Mouse (Mus musculus) lung, embryonic 15.5 days (tissue): ENCODE results near the gene Tbx3. TPM values are rescaled to one million over a fixed set of nuclear protein-coding genes. Genes with fewer than 3 reads are reported as not detected.

ENCODE experiments used
- ATAC-seq: fragments of 200-750 bp; cut with Nextera tagmentation; 2 replicates; pipeline ENCODE4 v1.8.0; 2017; ENCODE audit warnings: moderate number of reproducible peaks, borderline replicate concordance; ENCODE audit not compliant: low FRiP score, low TSS enrichment; ENCODE audit errors: extremely low read depth
- H3K27ac ChIP-seq: fragments of 300-500 bp; sonication (generic); 2 replicates; pipeline ENCODE4 v1.5.1; 2015; ENCODE audit warnings: moderate library complexity, mild to moderate bottlenecking, inconsistent platforms
- H3K27me3 ChIP-seq: fragments of 300-500 bp; sonication (generic); 2 replicates; pipeline ENCODE4 v1.6.1; 2015; ENCODE audit warnings: inconsistent platforms
- H3K36me3 ChIP-seq: fragments of 300-500 bp; sonication (generic); 2 replicates; pipeline ENCODE4 v1.6.1; 2015; ENCODE audit warnings: inconsistent platforms
- H3K4me1 ChIP-seq: fragments of 300-500 bp; sonication (generic); 2 replicates; pipeline ENCODE4 v1.6.1; 2015; ENCODE audit warnings: inconsistent platforms
- H3K4me2 ChIP-seq: fragments of 300-500 bp; sonication (generic); 2 replicates; pipeline ENCODE4 v1.6.1; 2015; ENCODE audit warnings: inconsistent platforms, mild to moderate bottlenecking, moderate library complexity
- H3K4me3 ChIP-seq: fragments of 300-500 bp; sonication (generic); 2 replicates; pipeline ENCODE4 v1.5.1; 2015; ENCODE audit warnings: mild to moderate bottlenecking, inconsistent platforms
- H3K9ac ChIP-seq: fragments of 300-500 bp; sonication (generic); 2 replicates; pipeline ENCODE4 v1.6.1; 2015; ENCODE audit warnings: inconsistent platforms
- H3K9me3 ChIP-seq: fragments of 300-500 bp; sonication (generic); 2 replicates; pipeline ENCODE4 v1.6.1; 2016; ENCODE audit warnings: inconsistent platforms
- WGBS: fragments of 180-500 bp; shearing (Covaris S2); methylation state at CpG from one replicate; pipeline ENCODE4 v1.1.7; 2015; 5-methylcytosine and 5-hydroxymethylcytosine counted together
- polyA plus RNA-seq: library from polyadenylated mRNA; unstranded; fragments of >200 nt; fragmentation: Nextera tagmentation; extraction: Ambion mirVana; gene quantifications from 2 replicates; pipeline ENCODE4 v1.2.1, GENCODE M21; 2015

The Tbx3 gene
- polyA plus RNA-seq, 1 experiment from 2014 or later: 63.9 TPM

DNA sequence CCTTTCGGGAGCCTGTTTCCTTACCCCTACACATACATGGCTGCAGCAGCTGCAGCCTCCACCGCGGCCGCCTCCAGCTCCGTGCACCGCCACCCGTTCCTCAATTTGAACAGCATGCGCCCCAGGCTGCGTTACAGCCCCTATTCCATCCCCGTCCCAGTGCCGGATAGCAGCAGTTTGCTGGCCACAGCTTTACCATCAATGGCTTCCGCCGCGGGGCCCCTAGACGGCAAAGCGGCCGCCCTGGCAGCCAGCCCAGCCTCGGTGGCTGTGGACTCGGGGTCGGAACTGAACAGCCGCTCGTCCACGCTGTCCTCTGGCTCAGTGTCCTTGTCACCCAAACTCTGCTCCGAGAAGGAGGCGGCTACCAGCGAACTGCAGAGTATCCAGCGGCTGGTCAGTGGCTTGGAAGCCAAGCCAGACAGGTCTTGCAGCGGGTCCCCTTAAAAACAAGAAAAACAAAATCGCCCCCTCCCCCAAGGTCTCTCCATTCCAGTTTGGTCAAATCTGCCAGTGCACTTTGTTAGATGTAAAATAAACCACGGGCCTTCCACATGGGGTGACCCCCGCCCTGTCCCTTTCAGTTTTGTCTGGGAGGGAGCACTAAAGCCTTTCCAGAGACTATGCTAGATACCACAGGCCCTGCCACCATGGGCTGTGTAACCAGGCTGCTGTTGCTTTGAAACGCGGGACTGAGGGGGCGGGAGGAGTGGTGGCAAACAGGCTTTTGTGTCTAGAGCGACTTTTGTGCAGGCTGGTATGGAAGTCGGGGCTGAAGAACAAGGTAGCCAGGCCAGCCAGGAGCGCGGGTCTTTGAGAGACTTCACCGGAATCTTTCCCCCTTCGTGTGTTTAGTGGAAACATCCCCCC is 12.4 kb downstream of the Tbx3 start:
- Histone ChIP-seq H3K9ac (peak overlapping the region; percentile 42), H3K36me3 (peaks cover 6% of the 10 kb centered on the region; the same call in 1 of the 2 replicates), H3K4me3 (peak overlapping the region; percentile 34), H3K27me3 (peaks cover 71% of the 10 kb centered on the region), H3K4me2 (peak overlapping the region; percentile 59), H3K27ac (peak overlapping the region; percentile 81), H3K4me1 (peaks cover 63% of the 10 kb centered on the region), H3K9me3 (no peaks in the 10 kb centered on the region)
- 9% methylated on average over 40 of the region's 40 CpGs for WGBS
- no peak for ATAC-seq

DNA sequence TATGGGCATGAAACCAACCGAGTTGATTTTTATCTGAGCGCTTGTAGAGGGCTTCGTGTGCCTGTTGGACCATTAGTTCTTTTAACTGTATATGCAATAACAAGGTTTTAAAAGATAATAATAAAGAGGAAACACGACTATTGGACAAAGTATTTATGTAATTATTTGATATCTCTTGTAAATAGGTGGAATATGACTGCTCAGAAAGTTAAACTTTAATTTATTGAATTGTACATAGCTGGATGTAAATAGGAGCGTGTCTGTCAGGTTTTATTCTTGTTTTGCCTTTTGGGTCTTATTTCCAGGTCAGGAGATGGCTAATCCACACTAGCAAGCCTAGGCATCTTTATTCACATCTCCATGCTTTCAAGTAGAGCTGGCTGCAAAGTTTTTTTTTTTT is 13.4 kb downstream of the Tbx3 start:
- no peak overlapping the region for H3K4me3 ChIP-seq
- no peak overlapping the region for H3K9ac ChIP-seq
- H3K9me3 ChIP-seq: no peaks in the 10 kb centered on the region
- peak overlapping the region; percentile 81 for H3K27ac ChIP-seq
- H3K4me2 ChIP-seq: peak overlapping the region; percentile 59
- peaks cover 6% of the 10 kb centered on the region; the same call in 1 of the 2 replicates for H3K36me3 ChIP-seq
- peaks cover 59% of the 10 kb centered on the region for H3K4me1 ChIP-seq
- ATAC-seq: no peak
- H3K27me3 ChIP-seq: peaks cover 77% of the 10 kb centered on the region
- 33% methylated on average over 5 of the region's 5 CpGs for WGBS

DNA sequence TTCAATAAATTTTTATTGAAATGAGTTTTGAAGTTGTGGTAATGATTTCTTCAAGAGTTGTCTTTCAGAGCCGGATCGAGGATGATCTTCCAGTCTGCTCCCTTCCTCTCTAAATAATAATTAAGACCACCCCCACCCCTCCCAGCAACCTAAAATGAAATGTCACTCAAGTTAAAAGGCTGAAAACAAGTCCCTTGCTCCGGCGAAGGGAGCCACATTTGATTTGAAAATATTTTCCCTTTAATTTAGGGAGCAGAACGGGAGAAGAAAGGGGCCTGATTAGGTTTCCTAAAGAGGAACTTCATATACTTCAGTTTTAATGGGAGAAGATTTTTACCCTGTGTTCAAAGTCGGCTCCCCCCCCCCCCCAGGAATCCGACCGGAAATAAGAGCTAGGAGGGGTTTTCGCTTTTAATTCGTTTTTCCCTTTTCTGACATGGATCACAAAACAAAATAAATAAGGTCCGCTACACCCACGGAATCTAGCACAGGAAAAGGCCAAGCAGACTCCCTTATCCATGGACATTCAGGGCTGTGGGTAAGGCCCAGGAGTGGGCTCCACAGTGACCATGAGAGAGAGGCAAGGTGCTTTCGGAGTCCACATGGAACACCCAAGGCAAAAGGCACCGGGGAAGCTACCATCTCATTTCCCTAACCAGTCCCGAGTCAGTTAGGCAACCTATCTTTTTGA is 14.4 kb downstream of the Tbx3 start:
- Histone ChIP-seq H3K36me3 (peaks cover 6% of the 10 kb centered on the region; the same call in 1 of the 2 replicates), H3K27ac (peak overlapping the region; percentile 80), H3K9ac (peak overlapping the region; percentile 14; the same call in 1 of the 2 replicates), H3K27me3 (peaks cover 81% of the 10 kb centered on the region), H3K9me3 (no peaks in the 10 kb centered on the region), H3K4me3 (no peak overlapping the region), H3K4me2 (peak overlapping the region; percentile 65), H3K4me1 (peaks cover 57% of the 10 kb centered on the region)
- no peak for ATAC-seq
- WGBS: 7% methylated on average over 15 of the region's 15 CpGs

DNA sequence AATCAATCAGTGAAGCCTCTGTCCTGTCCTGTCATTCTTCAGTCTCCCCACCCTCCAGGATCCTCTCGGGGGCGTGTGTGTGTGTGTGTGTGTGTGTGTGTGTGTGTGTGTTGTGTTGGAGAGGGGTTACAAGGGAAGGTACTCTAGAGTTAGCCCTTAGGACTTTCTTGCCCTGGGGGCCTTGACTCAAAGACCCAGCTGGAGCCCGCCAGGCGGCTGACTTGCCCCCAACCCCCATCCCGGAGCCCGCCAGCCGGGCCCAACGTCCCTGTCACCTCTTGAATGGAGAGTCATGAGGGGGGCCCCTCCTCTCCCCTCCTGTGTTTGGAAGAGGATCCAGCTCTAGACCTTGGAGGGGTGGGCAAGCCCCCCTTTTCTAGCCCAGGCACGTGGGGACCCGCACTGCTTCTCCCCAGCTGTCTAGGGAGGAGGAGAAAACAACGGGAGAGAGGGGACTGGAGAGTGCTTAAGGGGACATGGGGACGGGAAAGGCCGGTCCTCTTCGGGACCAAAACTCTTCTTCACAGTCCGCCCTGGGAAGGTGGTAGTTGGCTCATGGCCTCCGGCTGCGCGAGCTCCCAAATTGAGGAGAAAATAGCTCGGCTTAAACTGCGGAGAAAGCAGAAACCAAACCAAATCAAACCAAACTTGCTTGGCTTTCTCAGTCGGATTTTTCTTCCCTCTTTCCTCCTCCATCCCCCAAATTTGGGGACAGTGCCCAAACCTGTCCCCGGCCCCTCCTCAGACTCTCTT is 15.2 kb downstream of the Tbx3 start:
- H3K9me3 ChIP-seq: no peaks in the 10 kb centered on the region
- peak overlapping the region; percentile 35 for H3K9ac ChIP-seq
- H3K27me3 ChIP-seq: peaks cover 80% of the 10 kb centered on the region
- H3K4me1 ChIP-seq: peaks cover 49% of the 10 kb centered on the region
- peak; percentile 55; the same call in 1 of the 2 replicates for ATAC-seq
- WGBS: under 1% methylated on average over 22 of the region's 22 CpGs
- H3K4me3 ChIP-seq: peak overlapping the region; percentile 37
- H3K36me3 ChIP-seq: peaks cover 6% of the 10 kb centered on the region; the same call in 1 of the 2 replicates
- peak overlapping the region; percentile 65 for H3K4me2 ChIP-seq
- H3K27ac ChIP-seq: peak overlapping the region; percentile 80

DNA sequence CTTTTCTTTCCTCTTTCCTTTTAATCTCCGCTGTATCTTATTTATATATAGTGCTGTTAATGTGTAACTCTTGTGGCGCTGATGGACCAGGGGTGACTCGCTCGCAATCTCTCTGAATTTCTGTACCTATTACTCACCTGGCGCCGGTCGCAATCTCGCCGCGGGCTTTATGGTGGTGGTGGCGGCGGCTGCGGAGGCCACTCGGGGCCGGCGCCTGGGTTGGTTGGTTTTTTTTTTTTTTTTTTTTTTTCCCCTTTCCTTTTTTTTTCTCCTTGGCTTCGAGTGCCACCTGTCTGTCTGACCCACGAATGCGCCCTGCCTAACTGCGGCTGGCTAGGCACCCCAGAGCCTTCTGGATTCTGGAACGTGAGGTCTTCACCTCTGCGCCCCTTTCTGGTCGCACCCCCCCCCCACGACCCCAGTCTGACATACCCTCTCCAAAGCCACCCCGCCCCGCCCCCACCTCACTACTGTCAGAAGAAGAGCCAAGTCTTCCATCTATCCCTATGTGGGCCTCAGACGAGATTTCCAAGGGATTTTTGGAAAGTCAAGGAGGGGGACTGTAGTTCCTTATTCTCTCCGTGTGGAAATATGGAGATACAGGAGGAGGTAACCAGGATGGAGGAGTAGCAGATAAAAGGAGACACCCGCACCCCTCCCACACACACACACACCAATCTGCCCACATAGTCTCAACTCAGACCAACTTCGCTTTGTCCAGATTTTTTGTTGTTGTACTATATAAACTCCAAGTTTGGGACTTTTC is 15.9 kb downstream of the Tbx3 start:
- Histone ChIP-seq H3K4me1 (peaks cover 43% of the 10 kb centered on the region), H3K4me2 (peak overlapping the region; percentile 65), H3K27ac (peak overlapping the region; percentile 80), H3K4me3 (peak overlapping the region; percentile 37), H3K36me3 (peaks cover 6% of the 10 kb centered on the region; the same call in 1 of the 2 replicates), H3K9ac (peak overlapping the region; percentile 35), H3K27me3 (peaks cover 78% of the 10 kb centered on the region), H3K9me3 (no peaks in the 10 kb centered on the region)
- WGBS: 2% methylated on average over 30 of the region's 30 CpGs
- ATAC-seq: peak; percentile 20; the same call in 1 of the 2 replicates

DNA sequence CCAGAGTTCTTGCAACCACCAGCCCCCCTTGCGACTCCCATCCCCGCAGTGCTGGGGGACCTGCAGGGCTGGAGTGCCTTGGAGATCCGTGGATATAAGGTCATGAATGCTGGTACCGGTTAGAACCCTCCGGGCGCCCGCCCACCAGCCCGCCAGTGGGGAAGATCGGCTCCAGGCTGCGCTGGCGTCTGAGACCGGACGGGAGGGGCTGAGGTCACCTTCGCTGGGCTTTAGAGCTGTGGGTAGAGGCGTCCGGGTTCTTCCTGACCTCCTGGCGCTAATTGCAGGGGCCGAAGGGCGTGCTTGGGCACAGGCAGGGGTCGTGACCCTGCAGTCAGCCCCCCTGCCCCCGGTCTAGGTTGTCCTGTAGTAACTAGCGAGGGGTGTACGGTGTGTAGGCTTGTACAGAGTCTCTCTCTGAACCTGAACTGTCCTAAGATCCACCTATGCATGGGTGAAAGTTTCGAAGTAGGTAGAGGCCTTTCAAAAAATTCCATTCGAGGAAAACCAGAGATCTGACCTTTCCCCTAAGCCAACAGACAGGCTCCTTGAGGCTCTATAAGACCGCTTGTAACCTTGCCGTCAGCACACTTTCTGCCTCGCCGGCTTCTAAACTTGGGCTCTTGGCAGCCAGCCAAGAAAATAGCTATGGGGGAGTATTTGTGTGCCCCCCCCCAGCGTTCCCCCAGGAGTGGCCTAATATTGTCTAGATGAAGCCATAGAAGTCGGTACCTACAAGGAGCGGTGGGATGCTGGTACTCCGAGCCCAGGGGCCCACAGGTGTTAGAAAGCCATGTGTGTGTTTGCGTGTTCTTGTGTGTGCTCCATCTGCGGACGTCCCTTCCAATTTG is 16.8 kb downstream of the Tbx3 start:
- peaks cover 39% of the 10 kb centered on the region for H3K4me1 ChIP-seq
- WGBS: 14% methylated on average over 36 of the region's 36 CpGs
- H3K36me3 ChIP-seq: peaks cover 6% of the 10 kb centered on the region; the same call in 1 of the 2 replicates
- ATAC-seq: no peak
- no peak overlapping the region; the same call in 1 of the 2 replicates for H3K9ac ChIP-seq
- H3K4me2 ChIP-seq: peak overlapping the region; percentile 65
- no peaks in the 10 kb centered on the region for H3K9me3 ChIP-seq
- 0 out of 2 replicates have a peak overlapping the region, but pooled peaks have one; percentile 6 for H3K27ac ChIP-seq
- peaks cover 73% of the 10 kb centered on the region for H3K27me3 ChIP-seq
- peak overlapping the region; percentile 5; the same call in 1 of the 2 replicates for H3K4me3 ChIP-seq

DNA sequence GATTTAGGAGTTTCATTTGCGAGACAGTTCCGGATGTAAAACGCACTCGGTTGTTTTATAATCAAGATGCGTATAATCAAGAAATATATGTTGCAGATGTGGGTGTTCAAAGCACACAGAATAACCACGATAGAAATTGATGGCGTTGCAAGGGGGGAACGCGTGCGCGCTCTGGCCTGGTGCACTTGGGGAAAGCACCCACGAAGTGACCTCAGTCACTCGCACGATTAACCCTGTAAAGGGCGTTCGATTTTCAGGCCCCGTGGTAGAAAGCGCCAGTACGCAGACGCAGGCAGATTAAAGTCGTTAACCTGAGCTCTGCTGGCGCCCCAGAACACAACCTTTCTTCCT is 17.4 kb downstream of the Tbx3 start:
- Histone ChIP-seq H3K9me3 (no peaks in the 10 kb centered on the region), H3K4me3 (no peak overlapping the region), H3K4me1 (peaks cover 33% of the 10 kb centered on the region), H3K9ac (no peak overlapping the region), H3K27ac (no peak overlapping the region), H3K4me2 (no peak overlapping the region), H3K27me3 (peaks cover 67% of the 10 kb centered on the region), H3K36me3 (no peaks in the 10 kb centered on the region)
- WGBS: 32% methylated on average over 22 of the region's 22 CpGs
- ATAC-seq: no peak

DNA sequence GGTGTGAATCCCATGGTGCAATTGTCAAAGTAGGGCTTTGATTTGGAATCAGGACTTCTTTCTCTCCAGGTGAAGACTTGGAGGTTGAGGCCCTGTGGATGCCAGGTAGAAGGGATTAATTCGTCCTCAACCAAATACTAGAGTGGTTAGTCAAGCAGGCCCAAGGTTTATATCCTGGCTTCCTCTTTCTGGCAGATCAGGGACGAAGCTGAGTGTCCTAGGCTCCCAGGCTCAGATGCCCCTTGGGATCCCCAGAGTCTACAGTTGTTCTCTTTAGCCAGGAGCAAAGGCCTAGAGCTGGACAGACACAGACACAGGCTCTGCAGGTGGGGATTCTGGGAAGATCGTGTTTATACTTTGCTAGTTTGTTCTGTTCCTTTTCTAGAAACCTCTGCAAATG is 17.8 kb downstream of the Tbx3 start:
- Histone ChIP-seq H3K27me3 (peaks cover 63% of the 10 kb centered on the region), H3K9ac (no peak overlapping the region), H3K4me2 (no peak overlapping the region), H3K9me3 (no peaks in the 10 kb centered on the region), H3K27ac (no peak overlapping the region), H3K4me3 (no peak overlapping the region), H3K36me3 (no peaks in the 10 kb centered on the region), H3K4me1 (peaks cover 28% of the 10 kb centered on the region)
- no peak for ATAC-seq
- 60% methylated on average over 3 of the region's 3 CpGs for WGBS

DNA sequence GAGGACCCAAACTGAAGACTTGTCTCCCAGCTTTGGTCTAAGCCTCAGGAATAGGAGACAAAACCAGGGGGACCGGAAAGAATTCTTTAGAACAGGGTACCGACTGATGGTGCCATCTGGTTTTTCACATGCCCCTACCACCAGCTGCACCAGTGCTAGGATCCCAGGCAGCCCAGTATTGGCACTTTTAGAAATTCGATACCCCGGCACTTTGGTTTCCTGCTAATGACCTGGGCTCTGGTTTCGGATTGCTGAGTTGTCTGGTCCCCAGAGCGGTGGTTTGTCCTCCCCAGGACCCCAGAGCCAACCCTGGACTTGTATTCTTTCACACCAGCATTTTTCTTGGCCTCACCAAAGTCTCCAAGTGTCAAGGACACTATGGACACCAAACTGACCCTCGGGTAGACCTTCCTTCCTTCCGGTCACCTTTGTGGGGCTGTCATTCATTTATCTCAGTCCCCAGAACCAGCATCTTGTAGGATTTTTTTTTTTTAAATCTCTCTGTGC is 18.5 kb downstream of the Tbx3 start:
- Histone ChIP-seq H3K9ac (no peak overlapping the region), H3K4me1 (peaks cover 25% of the 10 kb centered on the region), H3K36me3 (no peaks in the 10 kb centered on the region), H3K4me2 (no peak overlapping the region), H3K9me3 (no peaks in the 10 kb centered on the region), H3K4me3 (no peak overlapping the region), H3K27ac (no peak overlapping the region), H3K27me3 (peaks cover 60% of the 10 kb centered on the region)
- ATAC-seq: no peak
- WGBS: 57% methylated on average over 8 of the region's 8 CpGs

DNA sequence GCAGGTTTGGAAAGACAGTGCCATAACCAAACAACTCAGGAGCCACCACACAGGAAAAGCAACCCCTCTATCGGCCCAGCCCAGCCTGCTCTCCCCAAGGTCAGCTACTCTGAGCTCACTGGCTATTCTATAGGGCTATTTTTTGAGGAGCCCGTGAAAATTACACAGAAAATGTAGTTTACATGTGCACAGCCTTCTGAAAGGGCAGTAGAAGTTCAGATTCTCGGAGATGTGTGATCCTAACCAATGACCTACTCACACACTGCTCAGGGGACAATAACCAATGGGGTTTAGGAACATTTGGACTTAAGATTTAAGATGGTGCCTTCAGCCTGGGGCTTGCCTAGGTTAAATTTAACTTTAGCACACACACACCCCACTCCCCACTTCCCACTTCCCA is 19.0 kb downstream of the Tbx3 start:
- Histone ChIP-seq H3K4me1 (peaks cover 25% of the 10 kb centered on the region), H3K9ac (no peak overlapping the region), H3K4me2 (no peak overlapping the region), H3K9me3 (no peaks in the 10 kb centered on the region), H3K4me3 (no peak overlapping the region), H3K27ac (no peak overlapping the region), H3K36me3 (no peaks in the 10 kb centered on the region), H3K27me3 (peaks cover 63% of the 10 kb centered on the region)
- ATAC-seq: no peak
- 45% methylated on average over 3 of the region's 3 CpGs for WGBS
